Mouse (Mus musculus): ENCODE data around the gene Cnnm4. TPM values are rescaled to one million over a fixed set of nuclear protein-coding genes. Genes with fewer than 3 reads are reported as not detected.

The Cnnm4 gene
- total RNA-seq, 2 experiments from 2014 or later = 1.4 to 2.9 TPM

- ATAC-seq (replicated peaks; ENCODE audit: low FRiP score, poor library complexity, severe bottlenecking) = no peak
Observed at GRCm38 (mm10) chr1:36469811-36470444, 1.5 kb upstream of the Cnnm4 start.

DNA sequence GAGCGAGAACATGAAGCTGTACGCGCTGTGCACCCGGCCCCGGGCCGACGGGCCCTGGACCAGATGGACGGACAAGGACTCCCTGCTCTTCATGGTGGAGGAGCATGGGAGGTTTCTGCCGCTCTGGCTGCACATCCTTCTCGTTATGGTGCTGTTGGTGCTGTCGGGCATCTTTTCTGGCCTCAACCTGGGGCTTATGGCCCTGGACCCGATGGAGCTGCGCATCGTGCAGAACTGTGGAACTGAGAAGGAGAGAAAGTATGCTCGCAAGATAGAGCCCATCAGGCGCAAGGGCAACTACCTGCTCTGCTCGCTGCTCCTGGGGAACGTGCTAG, 653 bp downstream of the Cnnm4 start:
- 0 out of 2 replicates have a peak, but pooled peaks have one; percentile 12 for ATAC-seq (replicated peaks; ENCODE audit: low FRiP score, poor library complexity, severe bottlenecking)

DNA sequence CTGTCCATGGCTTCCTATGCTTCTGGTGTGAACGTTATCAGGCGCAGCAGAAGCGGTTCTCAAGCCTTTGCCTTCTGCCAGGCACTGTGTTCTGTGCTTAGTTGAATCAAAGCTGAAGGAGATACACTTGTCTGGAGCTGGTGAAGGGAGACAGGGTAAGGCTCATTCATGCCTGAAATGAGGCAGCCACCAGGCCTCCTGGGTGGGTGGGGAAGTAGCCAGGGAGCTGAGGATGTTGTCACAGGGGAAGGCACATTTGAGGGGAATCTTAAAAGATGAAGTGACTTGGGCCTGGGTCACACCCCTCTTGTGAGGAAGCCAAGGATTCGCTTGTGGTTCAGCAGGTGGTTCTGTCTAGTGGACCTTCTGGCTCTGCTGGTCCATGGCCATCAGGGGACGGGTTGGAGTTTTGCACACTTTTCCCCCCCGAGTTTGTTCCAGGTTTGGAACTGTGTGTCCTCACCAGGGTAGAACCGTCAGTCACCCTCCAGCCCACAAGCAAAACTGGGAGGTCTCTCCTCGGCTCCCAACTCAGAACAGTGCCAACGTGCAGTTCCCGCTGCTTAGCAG, 1.9 kb downstream of the Cnnm4 start:
- no peak for ATAC-seq (replicated peaks; ENCODE audit: low FRiP score, poor library complexity, severe bottlenecking)

DNA sequence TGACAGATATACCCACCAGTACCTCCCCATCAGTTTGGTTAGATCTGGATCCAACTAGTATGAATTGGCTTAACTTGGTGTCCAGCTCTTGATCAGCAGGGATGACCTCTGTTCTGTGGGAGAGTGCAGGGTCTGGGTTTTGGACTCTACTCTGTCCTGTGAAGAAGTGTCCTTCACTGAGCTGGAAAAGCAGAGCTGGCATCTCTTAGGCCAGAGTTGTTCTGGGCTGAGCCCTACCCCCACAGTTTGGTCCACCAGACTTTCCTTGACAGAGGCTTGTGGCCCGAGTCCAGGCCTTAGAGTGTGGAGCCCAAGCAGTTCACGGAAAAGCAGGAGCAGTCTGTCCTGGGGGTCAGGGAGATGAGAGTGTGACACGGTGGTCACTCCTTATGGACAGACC, 3.2 kb downstream of the Cnnm4 start:
- no peak for ATAC-seq (replicated peaks; ENCODE audit: low FRiP score, poor library complexity, severe bottlenecking)

- ATAC-seq (replicated peaks; ENCODE audit: low FRiP score, poor library complexity, severe bottlenecking) = no peak
Observed at GRCm38 (mm10) chr1:36475480-36476110, 4.2 kb downstream of the Cnnm4 start.

DNA sequence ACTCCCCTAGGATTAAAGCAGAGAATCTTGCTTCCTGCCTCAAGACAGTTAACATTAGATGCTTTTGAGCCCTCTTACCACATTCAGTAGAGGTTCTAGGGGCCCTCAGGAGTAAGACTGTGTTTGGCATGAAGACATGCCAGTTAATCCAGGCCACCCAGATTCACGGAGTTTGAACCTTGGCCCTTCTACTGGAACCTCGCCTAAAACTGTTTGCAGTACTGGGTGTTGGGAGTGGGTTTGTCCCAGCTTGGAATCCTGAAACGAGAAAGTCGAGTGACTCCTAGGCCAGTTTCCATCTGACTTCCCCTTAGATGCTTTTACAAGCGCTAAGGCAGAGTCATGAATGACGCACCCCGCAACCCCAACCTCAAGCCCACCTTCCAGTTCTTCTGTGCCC, 5.0 kb downstream of the Cnnm4 start:
- ATAC-seq (replicated peaks; ENCODE audit: low FRiP score, poor library complexity, severe bottlenecking) = no peak

GRCm38 (mm10) chr1:36478343-36478795, 6.9 kb downstream of the Cnnm4 start:
- no peak for ATAC-seq (replicated peaks; ENCODE audit: low FRiP score, poor library complexity, severe bottlenecking)

DNA sequence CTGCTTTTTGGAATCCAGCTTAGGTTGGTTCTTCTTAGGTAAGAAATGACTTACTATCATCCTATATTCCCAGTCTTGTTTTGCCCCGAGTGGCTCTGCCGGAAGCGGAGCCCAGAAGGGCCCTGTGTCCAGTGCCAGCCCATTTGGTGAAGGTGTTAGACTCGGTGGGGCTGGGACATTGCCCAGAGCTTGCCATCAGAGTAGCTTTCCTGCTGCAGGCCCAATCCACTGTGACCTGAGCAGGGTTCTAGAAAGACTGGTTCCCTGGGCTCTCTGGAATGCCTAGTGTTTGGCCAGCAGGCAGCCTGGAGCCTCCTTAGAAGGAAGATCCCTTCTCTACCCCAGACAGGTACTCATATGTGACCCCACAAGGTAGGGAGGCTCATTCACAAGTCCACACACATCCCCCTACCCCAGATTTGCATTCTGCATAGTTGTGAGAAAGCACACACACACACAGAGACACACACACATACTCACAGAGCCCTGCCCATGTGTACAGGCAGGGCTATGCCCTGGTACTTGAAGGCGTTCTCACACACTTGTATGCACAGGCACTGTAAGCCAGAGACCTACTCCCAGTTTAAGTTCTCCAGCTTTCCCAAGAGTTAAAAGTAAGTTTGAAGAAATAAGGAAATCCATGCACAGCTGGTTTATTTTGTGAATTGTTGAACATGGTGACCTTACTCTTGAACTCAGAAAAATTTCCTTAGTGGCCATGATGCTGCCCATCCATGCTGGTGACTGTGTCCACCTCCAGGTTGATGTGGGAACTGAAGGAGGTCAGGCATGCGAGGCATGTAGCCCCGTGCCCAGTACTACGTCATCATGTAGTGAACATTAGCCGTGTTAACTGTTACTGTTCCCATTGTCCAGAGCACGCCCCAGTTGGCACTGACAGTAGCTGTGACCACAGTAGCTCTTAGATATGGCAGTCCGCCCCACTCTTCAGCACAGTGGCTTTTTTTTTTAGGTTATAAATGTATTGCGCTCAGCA, 8.8 kb downstream of the Cnnm4 start:
- ATAC-seq (replicated peaks; ENCODE audit: low FRiP score, poor library complexity, severe bottlenecking) = no peak

- ATAC-seq (replicated peaks; ENCODE audit: low FRiP score, poor library complexity, severe bottlenecking) = no peak
Observed at GRCm38 (mm10) chr1:36483825-36484224, 12.4 kb downstream of the Cnnm4 start.

DNA sequence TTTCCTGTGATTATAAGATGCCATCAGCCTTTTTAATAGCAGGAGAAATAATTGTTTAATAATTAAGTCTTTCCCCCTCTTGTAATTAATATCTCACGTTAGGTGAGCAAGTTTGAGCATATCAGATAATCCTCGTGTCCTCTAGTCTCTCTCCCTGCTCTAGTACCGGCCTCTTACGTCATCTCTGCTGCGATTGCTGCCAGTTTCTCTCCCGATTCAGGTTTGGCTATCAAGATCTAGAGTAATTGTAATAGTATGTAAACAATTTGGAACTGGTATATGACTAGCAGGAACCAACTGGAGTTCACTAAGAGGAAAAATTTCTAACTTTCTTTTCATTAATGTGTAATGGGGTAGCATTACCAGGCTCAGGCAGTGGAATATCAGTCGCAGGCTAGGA, 13.7 kb downstream of the Cnnm4 start:
- no peak for ATAC-seq (replicated peaks; ENCODE audit: low FRiP score, poor library complexity, severe bottlenecking)

DNA sequence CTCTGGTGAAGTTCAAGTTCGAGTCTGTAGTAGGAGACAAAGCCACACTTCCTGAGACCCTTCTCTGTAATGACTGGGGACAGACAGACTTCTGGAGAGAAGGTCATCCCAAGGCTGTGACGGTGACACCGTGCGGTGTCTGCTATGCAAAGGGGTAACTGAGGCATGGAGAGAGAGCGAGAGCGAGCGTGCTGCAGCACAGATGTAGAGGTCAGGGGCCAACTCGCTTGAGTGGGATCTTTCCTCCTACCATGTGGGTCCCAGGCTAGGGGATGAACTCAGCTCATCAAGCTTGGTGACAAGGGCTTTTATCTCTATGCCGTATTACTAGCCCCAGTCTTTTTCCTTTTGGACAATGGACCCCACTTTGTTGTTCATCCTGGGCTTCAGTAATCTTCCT, 15.7 kb downstream of the Cnnm4 start:
- no peak for ATAC-seq (replicated peaks; ENCODE audit: low FRiP score, poor library complexity, severe bottlenecking)

GRCm38 (mm10) chr1:36489661-36490060, 18.2 kb downstream of the Cnnm4 start:
- ATAC-seq (replicated peaks; ENCODE audit: low FRiP score, poor library complexity, severe bottlenecking) = no peak

- ATAC-seq (replicated peaks; ENCODE audit: low FRiP score, poor library complexity, severe bottlenecking) = no peak
Observed at GRCm38 (mm10) chr1:36492416-36493139, 21.2 kb downstream of the Cnnm4 start.

- ATAC-seq (replicated peaks; ENCODE audit: low FRiP score, poor library complexity, severe bottlenecking) = no peak
Observed at GRCm38 (mm10) chr1:36493299-36493698, 21.9 kb downstream of the Cnnm4 start.

DNA sequence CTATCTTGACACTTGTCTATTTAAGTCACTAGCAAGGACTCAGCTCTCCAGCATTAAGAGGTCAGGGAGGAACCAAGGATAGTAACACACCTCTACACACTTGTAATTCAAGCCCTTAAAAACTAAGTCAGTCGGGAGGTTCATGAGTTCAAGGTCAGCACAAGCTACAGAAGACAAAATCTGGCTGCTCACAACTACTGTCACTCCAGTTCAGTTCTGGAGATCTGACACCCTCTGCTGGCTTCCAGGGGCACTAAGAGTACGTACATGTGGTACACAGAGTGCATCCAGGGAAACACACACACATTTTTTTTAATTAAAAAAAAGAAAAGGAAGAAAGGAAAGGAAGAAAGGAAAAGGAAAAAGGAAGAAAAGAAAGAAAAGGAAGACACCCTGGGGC, 25.3 kb downstream of the Cnnm4 start:
- ATAC-seq (replicated peaks; ENCODE audit: low FRiP score, poor library complexity, severe bottlenecking) = no peak

- ATAC-seq (replicated peaks; ENCODE audit: low FRiP score, poor library complexity, severe bottlenecking) = no peak
Observed at GRCm38 (mm10) chr1:36497312-36497711, 25.9 kb downstream of the Cnnm4 start.

DNA sequence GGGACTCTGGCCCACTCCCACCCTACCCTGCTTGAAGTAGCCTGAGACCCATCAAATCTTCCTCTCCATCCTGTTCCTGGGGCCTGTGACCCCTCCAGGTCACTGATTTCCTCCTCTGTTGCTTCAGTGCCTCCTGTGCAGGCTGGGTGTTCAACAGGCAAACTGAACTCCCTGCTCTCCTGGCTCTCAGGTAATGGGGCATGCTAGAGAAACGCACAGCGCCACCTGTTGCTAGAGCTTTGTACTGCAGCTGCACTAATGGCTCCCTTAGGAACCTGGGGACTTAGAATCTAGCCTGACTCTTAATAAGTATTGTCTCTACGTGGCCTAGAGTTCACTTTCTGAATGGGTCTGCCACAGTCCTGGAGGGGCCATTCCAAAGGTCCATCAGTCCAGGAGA, 29.8 kb downstream of the Cnnm4 start:
- peak; percentile 63 for ATAC-seq (replicated peaks; ENCODE audit: low FRiP score, poor library complexity, severe bottlenecking)

GRCm38 (mm10) chr1:36508238-36508637, 36.8 kb downstream of the Cnnm4 start:
- no peak for ATAC-seq (replicated peaks; ENCODE audit: low FRiP score, poor library complexity, severe bottlenecking)

DNA sequence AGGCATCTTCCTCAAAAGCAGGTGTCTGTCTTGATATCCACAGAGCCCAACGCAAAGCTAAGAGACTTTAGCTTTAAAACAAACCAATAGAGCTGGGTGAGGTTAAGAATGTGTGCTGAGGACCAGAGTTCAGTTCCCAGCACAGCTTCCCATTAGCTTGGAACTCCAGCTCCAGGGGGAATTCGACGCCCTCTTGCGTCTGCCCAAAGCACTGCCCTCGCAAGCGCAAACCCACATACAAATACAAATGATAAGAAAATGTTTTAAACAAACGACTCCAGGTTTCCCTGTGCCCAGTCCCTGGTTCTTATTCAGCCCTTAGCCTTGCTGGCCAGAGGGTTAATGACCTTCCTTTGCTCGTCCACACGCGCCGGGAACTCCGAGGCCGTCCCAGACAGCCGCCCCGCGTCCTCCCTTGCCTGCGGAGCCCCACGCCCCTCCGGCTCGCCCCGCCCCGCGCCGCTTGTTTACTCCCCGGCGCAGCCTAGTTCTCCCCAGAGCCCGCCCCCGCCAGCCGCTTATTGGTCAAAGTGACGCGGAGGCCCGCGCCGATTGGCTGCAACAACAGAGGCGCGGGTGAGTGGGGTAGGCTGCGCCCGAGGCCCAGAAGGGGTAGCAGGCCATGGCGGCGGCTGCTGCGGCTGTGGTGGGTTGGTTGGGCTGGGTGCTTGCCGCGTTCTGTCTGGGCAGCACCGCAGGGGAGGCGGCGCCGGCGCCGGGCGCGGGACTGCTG, 40.0 kb downstream of the Cnnm4 start, which contains the start of gene Cnnm3:
Gene Cnnm3 (plus strand): TSS at position 579 of the 733 bp plus-strand sequence.
- peak; percentile 97 for ATAC-seq (replicated peaks; ENCODE audit: low FRiP score, poor library complexity, severe bottlenecking)

Data from erythroid progenitor cell, adult 5-6 weeks (primary cell).